Comparison of ENCODE assay signal across 21 mouse cellular contexts in genomic region chr3:70802230-70802629, GRCm38 (mm10).
DNase-seq lines count a peak whose midpoint lies in the region; ATAC-seq lines count a peak whose summit lies in the region.
"Had no signal": no experiment of that assay in that cellular context is flagged by ENCODE, and none has a peak within 500 bp of the region (broad histone marks: within the 10 kb centered on the region; RNA-seq: fewer than 3 reads in every experiment).

No protein-coding gene starts in this region.

- H3K4me3 ChIP-seq in forebrain, embryonic 13.5 days, result no peak overlapping the region
- no peak overlapping the region for H3K4me3 ChIP-seq in forebrain, embryonic 11.5 days (ENCODE audit: low read depth, low read length)
- H3K4me3 ChIP-seq: gastrocnemius, adult 2 months; heart, adult 2 months; hindbrain, embryonic 13.5 days; neural tube, embryonic 12.5 days had no signal

- no peaks in the 10 kb centered on the region for H3K36me3 ChIP-seq in forebrain, embryonic 13.5 days (ENCODE audit: poor library complexity, severe bottlenecking)
- H3K36me3 ChIP-seq in forebrain, embryonic 11.5 days (ENCODE audit: control insufficient read depth, insufficient read depth, low read length), result no peaks in the 10 kb centered on the region
- H3K36me3 ChIP-seq: hindbrain, embryonic 13.5 days; neural tube, embryonic 12.5 days had no signal

- 77% methylated on average over 4 of the region's 4 CpGs for WGBS in forebrain, embryonic 13.5 days
- WGBS in forebrain, embryonic 11.5 days, result 84% methylated on average over 4 of the region's 4 CpGs

- H3K27ac ChIP-seq in forebrain, embryonic 13.5 days, result no peak overlapping the region
- H3K27ac ChIP-seq in forebrain, embryonic 11.5 days (ENCODE audit: low read depth, low read length), result no peak overlapping the region
- H3K27ac ChIP-seq: gastrocnemius, adult 2 months; heart, adult 2 months; hindbrain, embryonic 13.5 days; neural tube, embryonic 12.5 days; stomach, postnatal 0 days had no signal

- no peaks in the 10 kb centered on the region for H3K9me3 ChIP-seq in forebrain, embryonic 13.5 days (replicated peaks)
- no peaks in the 10 kb centered on the region for H3K9me3 ChIP-seq in forebrain, embryonic 11.5 days (ENCODE audit: control insufficient read depth, low read length)
- H3K9me3 ChIP-seq: hindbrain, embryonic 13.5 days; neural tube, embryonic 12.5 days had no signal

- H3K9ac ChIP-seq in forebrain, embryonic 13.5 days, result no peak overlapping the region
- H3K9ac ChIP-seq in forebrain, embryonic 11.5 days (ENCODE audit: low read length), result no peak overlapping the region
- H3K9ac ChIP-seq: hindbrain, embryonic 13.5 days; lung, embryonic 14.5 days; neural tube, embryonic 12.5 days had no signal

- no peaks in the 10 kb centered on the region for H3K4me1 ChIP-seq in forebrain, embryonic 13.5 days
- H3K4me1 ChIP-seq in forebrain, embryonic 11.5 days (replicated peaks; ENCODE audit: control insufficient read depth, insufficient read depth, low read length), result no peaks in the 10 kb centered on the region
- H3K4me1 ChIP-seq: hindbrain, embryonic 13.5 days; neural tube, embryonic 12.5 days had no signal

- peak; percentile 95 for ATAC-seq in forebrain, embryonic 13.5 days
- no peak for ATAC-seq in forebrain, embryonic 11.5 days (replicated peaks; ENCODE audit: low FRiP score)
- ATAC-seq: activated CD4-positive, CD25-positive, alpha-beta regulatory T cell, adult 4 months; midbrain, embryonic 16.5 days had no signal

- DNase-seq in forebrain, embryonic 11.5 days (ENCODE audit: low spot score), result no peak
- DNase-seq in left cerebral cortex, postnatal 25 days (ENCODE audit: low spot score in 2 of 2), result peak; percentile 40 to 41
- DNase-seq in left cerebral cortex, postnatal 4 days, result no peak
- peak; percentile 83 to 94 for DNase-seq in layer of hippocampus, adult 18-20 months (ENCODE audit: low spot score in 2 of 2)
- DNase-seq in right cerebral cortex, postnatal 10 days (ENCODE audit: low spot score in 2 of 2), result peak; percentile 43 to 66
- DNase-seq in thymus, postnatal 0 days (ENCODE audit: low spot score), result no peak
- DNase-seq in lung, postnatal 25 days (ENCODE audit: low spot score), result no peak
- DNase-seq: cerebellum, adult 18-20 months; gastrocnemius, adult 2 months; heart, adult 2 months; kidney, adult 18-20 months; kidney, postnatal 14 days; lung, embryonic 14.5 days; thymus, postnatal 4 days had no signal

- no peak overlapping the region for H3K4me2 ChIP-seq in forebrain, embryonic 13.5 days
- H3K4me2 ChIP-seq in forebrain, embryonic 11.5 days (ENCODE audit: low read depth, low read length, severe bottlenecking), result no peak overlapping the region
- H3K4me2 ChIP-seq: hindbrain, embryonic 13.5 days; liver, embryonic 11.5 days; lung, embryonic 14.5 days; neural tube, embryonic 12.5 days had no signal

- H3K27me3 ChIP-seq in forebrain, embryonic 13.5 days, result no peaks in the 10 kb centered on the region
- H3K27me3 ChIP-seq in forebrain, embryonic 11.5 days (ENCODE audit: control insufficient read depth, insufficient read depth, low read length), result no peaks in the 10 kb centered on the region
- H3K27me3 ChIP-seq: hindbrain, embryonic 13.5 days; neural tube, embryonic 12.5 days had no signal

- intact Hi-C loops in left cerebral cortex, postnatal 25 days (cut with DNase I), result no loop called here
- intact Hi-C loops in left cerebral cortex, postnatal 4 days (cut with DNase I), result no loop called here

Comparison
In these comparisons a context has a peak if more than half of its experiments do, and no peak if none do; other contexts are left out.
1. DNase-seq: peak in left cerebral cortex, postnatal 25 days (2 of 2), layer of hippocampus, adult 18-20 months (2 of 2) and right cerebral cortex, postnatal 10 days (2 of 2); none in forebrain, embryonic 11.5 days (single experiment), left cerebral cortex, postnatal 4 days (single experiment), thymus, postnatal 0 days (single experiment) and lung, postnatal 25 days (single experiment).